In genomic region chr11:85524841-85525500, GRCm38 (mm10) we compare ENCODE assay signal across 8 mouse cellular contexts.
DNase-seq lines count a peak whose midpoint lies in the region; ATAC-seq and TF ChIP-seq lines count a peak whose summit lies in the region.

No protein-coding gene starts in this region.

- H3K9me3 ChIP-seq in forebrain, embryonic 12.5 days: no peaks in the 10 kb centered on the region
- no peaks in the 10 kb centered on the region for H3K9me3 ChIP-seq in heart, embryonic 16.5 days (replicated peaks; ENCODE audit: control insufficient read depth, low read length)
- H3K9me3 ChIP-seq in kidney, postnatal 0 days (replicated peaks; ENCODE audit: low read length): no peaks in the 10 kb centered on the region

- H3K9ac ChIP-seq in forebrain, embryonic 12.5 days: peak overlapping the region; percentile 18; the same call in 1 of the 2 replicates
- H3K9ac ChIP-seq in heart, embryonic 16.5 days (ENCODE audit: low read length): peak overlapping the region; percentile 52
- no peak overlapping the region for H3K9ac ChIP-seq in kidney, postnatal 0 days (ENCODE audit: low read depth, low read length)

- peaks cover 33% of the 10 kb centered on the region for H3K4me1 ChIP-seq in forebrain, embryonic 12.5 days
- peaks cover 26% of the 10 kb centered on the region for H3K4me1 ChIP-seq in heart, embryonic 16.5 days (ENCODE audit: control insufficient read depth, insufficient read depth, low read length)
- peaks cover 19% of the 10 kb centered on the region for H3K4me1 ChIP-seq in kidney, postnatal 0 days (replicated peaks; ENCODE audit: insufficient read depth, low read length)

- H3K36me3 ChIP-seq in forebrain, embryonic 12.5 days (replicated peaks): no peaks in the 10 kb centered on the region
- no peaks in the 10 kb centered on the region for H3K36me3 ChIP-seq in heart, embryonic 16.5 days (ENCODE audit: control insufficient read depth, insufficient read depth)
- no peaks in the 10 kb centered on the region for H3K36me3 ChIP-seq in kidney, postnatal 0 days (ENCODE audit: insufficient read depth, low read length)

- no peak for ATAC-seq in forebrain, embryonic 12.5 days (ENCODE audit: low FRiP score)
- peak; percentile 89 for ATAC-seq in heart, embryonic 16.5 days (replicated peaks; ENCODE audit: extremely low read depth, insufficient read depth, low FRiP score)
- 0 out of 2 replicates have a peak, but pooled peaks have one; percentile 47 for ATAC-seq in kidney, postnatal 0 days (replicated peaks; ENCODE audit: low FRiP score, low read depth)

- H3K4me2 ChIP-seq in forebrain, embryonic 12.5 days: peak overlapping the region; percentile 54
- peak overlapping the region; percentile 64 for H3K4me2 ChIP-seq in heart, embryonic 16.5 days (ENCODE audit: low read depth, low read length)
- H3K4me2 ChIP-seq in kidney, postnatal 0 days (ENCODE audit: low read length): peak overlapping the region; percentile 32

- TF ChIP-seq CTCF in kidney, postnatal 0 days (IDR thresholded peaks at IDR 0.05; ENCODE audit: low read depth): no peak

- WGBS in forebrain, embryonic 12.5 days: 9% methylated on average over 16 of the region's 16 CpGs
- WGBS in heart, embryonic 16.5 days: 14% methylated on average over 16 of the region's 16 CpGs
- WGBS in kidney, postnatal 0 days: 15% methylated on average over 16 of the region's 16 CpGs

- peak; percentile 42 to 59 for DNase-seq in adrenal gland, adult (ENCODE audit: inconsistent age in 2 of 2, low spot score in 1 of 2)
- no peak for DNase-seq in adrenal gland, adult 2 months
- DNase-seq in kidney, postnatal 0 days (ENCODE audit: low spot score): peak; percentile 81
- peak; percentile 30 to 44 for DNase-seq in lung, adult 18-20 months
- peak; percentile 26 for DNase-seq in retina, embryonic 14.5 days (ENCODE audit: low spot score)
- no peak for DNase-seq in T-cell, adult 2 months (ENCODE audit: low spot score)

- no peak overlapping the region for H3K27ac ChIP-seq in forebrain, embryonic 12.5 days
- peak overlapping the region; percentile 77 for H3K27ac ChIP-seq in heart, embryonic 16.5 days (ENCODE audit: low read length)
- peak overlapping the region; percentile 62 for H3K27ac ChIP-seq in kidney, postnatal 0 days

- H3K4me3 ChIP-seq in forebrain, embryonic 12.5 days (replicated peaks): peak overlapping the region; percentile 28; the same call in 1 of the 2 replicates
- peak overlapping the region; percentile 30 for H3K4me3 ChIP-seq in heart, embryonic 16.5 days (ENCODE audit: low read length)
- no peak overlapping the region; the same call in 1 of the 2 replicates for H3K4me3 ChIP-seq in kidney, postnatal 0 days (replicated peaks; ENCODE audit: low read depth, low read length)

- H3K27me3 ChIP-seq in forebrain, embryonic 12.5 days: peaks cover 67% of the 10 kb centered on the region
- H3K27me3 ChIP-seq in heart, embryonic 16.5 days (ENCODE audit: control insufficient read depth, insufficient read depth, low read length): peaks cover 8% of the 10 kb centered on the region
- H3K27me3 ChIP-seq in kidney, postnatal 0 days (ENCODE audit: insufficient read depth, low read length): no peaks in the 10 kb centered on the region

Comparison
In these comparisons a context has a peak if more than half of its experiments do, and no peak if none do; other contexts are left out.
1. DNase-seq: peak in adrenal gland, adult (2 of 2), kidney, postnatal 0 days (single experiment), lung, adult 18-20 months (2 of 2) and retina, embryonic 14.5 days (single experiment); none in adrenal gland, adult 2 months (single experiment) and T-cell, adult 2 months (single experiment).
2. Peak in every context shown above with its lines, with median percentiles within 50 percentile points of each other: H3K4me2 ChIP-seq.